Mouse (Mus musculus): ENCODE measurements around the gene Gm49384.

- no peak for TF ChIP-seq POLR2A (IDR thresholded peaks at IDR 0.05; ENCODE audit: low read depth, low read length)
- TF ChIP-seq CTCF (IDR thresholded peaks at IDR 0.05; ENCODE audit: extremely low read depth, insufficient read depth, insufficient read length, insufficient replicate concordance), result no peak
These were observed 12.5 kb upstream of the Gm49384 start for GRCm38 (mm10) chr12:69216587-69216986.

Measured in spleen, adult 2 months (tissue).